Mouse (Mus musculus) lung, embryonic 14.5 days (tissue): ENCODE results near the gene Polr3gl. TPM values are rescaled to one million over a fixed set of nuclear protein-coding genes. Genes with fewer than 3 reads are reported as not detected.

ENCODE experiments used
- ATAC-seq: fragments of 200-750 bp; cut with Nextera tagmentation; 2 replicates; pipeline ENCODE4 v1.8.0; 2017; ENCODE audit warnings: mild to moderate bottlenecking, moderate TSS enrichment, moderate library complexity; ENCODE audit not compliant: insufficient read depth
- DNase-seq: peaks from one replicate; pipeline ENCODE4 v3.0.0-alpha.2; 2015
- H3K27ac ChIP-seq: fragments of 300-500 bp; sonication (generic); 2 replicates; pipeline ENCODE4 v1.5.1; 2014; ENCODE audit warnings: low read depth, mild to moderate bottlenecking, moderate library complexity
- H3K27me3 ChIP-seq: fragments of 300-500 bp; sonication (generic); 2 replicates; pipeline ENCODE4 v1.6.1; 2014; ENCODE audit warnings: low read length, control low read depth; ENCODE audit not compliant: insufficient read depth
- H3K36me3 ChIP-seq: fragments of 300-500 bp; sonication (generic); 2 replicates; pipeline ENCODE4 v1.6.1; 2014; ENCODE audit warnings: control low read depth; ENCODE audit not compliant: insufficient read depth
- H3K4me1 ChIP-seq: fragments of 300-500 bp; sonication (generic); 2 replicates; pipeline ENCODE4 v1.6.1; 2014; ENCODE audit warnings: antibody characterized with exemption, control low read depth; ENCODE audit not compliant: insufficient read depth
- H3K4me2 ChIP-seq: fragments of 300-500 bp; sonication (generic); 2 replicates; pipeline ENCODE4 v1.6.1; 2014; ENCODE audit warnings: mild to moderate bottlenecking
- H3K4me3 ChIP-seq: fragments of 300-500 bp; sonication (generic); 2 replicates; pipeline ENCODE4 v1.5.1; 2014; ENCODE audit warnings: low read depth, low read length
- H3K9ac ChIP-seq: fragments of 300-500 bp; sonication (generic); 2 replicates; pipeline ENCODE4 v1.6.1; 2014
- H3K9me3 ChIP-seq: fragments of 300-500 bp; sonication (generic); 2 replicates; pipeline ENCODE4 v1.6.1; 2016; ENCODE audit warnings: low read depth, low read length, control low read depth
- CTCF ChIP-seq: IDR thresholded peaks from 2 replicates; pipeline ENCODE4 v1.5.1; 2016; ENCODE audit warnings: antibody characterized with exemption, low read depth
- WGBS: fragments of 180-500 bp; shearing (Covaris S2); extraction: QIAGEN DNeasy Blood & Tissue Kit; methylation state at CpG from one replicate; pipeline ENCODE4 v1.1.7; 2014; 5-methylcytosine and 5-hydroxymethylcytosine counted together
- polyA plus RNA-seq: library from polyadenylated mRNA; unstranded; fragments of >200 nt; fragmentation: Nextera tagmentation; extraction: Ambion mirVana; gene quantifications from 2 replicates; pipeline ENCODE4 v1.2.1, GENCODE M21; 2014

Gene Polr3gl
- polyA plus RNA-seq, 1 experiment from 2014 or later = 22.9 TPM

DNA sequence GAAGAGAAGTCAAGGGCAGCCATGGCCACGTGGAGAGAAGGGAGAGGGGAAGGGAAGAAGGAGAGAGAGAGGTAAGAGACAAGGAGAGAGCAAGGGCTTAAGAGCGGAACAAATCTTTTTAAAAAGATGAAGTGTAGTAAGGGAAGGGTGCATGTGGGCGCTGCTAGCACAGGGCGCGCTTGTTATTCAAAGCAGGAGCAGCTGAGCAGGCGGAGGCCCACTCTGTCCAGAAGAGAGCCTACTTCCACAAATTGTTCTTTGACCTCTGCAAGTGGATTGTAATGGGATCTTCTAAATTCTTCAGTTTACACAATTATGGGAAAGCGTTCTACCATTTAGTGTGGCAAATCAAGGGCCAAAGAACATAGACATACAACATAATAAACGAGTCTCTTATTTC lies 25.4 kb downstream of the Polr3gl start:
- TF ChIP-seq CTCF = no peak
- no peak overlapping the region for H3K4me2 ChIP-seq
- peaks cover 4% of the 10 kb centered on the region; the same call in 1 of the 2 replicates for H3K4me1 ChIP-seq
- H3K4me3 ChIP-seq = no peak overlapping the region
- no peak overlapping the region for H3K9ac ChIP-seq
- no peak for ATAC-seq
- H3K27me3 ChIP-seq = no peaks in the 10 kb centered on the region
- 75% methylated on average over 8 of the region's 8 CpGs for WGBS
- peak overlapping the region; percentile 50; the same call in 1 of the 2 replicates for H3K27ac ChIP-seq
- H3K9me3 ChIP-seq = no peaks in the 10 kb centered on the region
- H3K36me3 ChIP-seq = no peaks in the 10 kb centered on the region
- no peak for DNase-seq

DNA sequence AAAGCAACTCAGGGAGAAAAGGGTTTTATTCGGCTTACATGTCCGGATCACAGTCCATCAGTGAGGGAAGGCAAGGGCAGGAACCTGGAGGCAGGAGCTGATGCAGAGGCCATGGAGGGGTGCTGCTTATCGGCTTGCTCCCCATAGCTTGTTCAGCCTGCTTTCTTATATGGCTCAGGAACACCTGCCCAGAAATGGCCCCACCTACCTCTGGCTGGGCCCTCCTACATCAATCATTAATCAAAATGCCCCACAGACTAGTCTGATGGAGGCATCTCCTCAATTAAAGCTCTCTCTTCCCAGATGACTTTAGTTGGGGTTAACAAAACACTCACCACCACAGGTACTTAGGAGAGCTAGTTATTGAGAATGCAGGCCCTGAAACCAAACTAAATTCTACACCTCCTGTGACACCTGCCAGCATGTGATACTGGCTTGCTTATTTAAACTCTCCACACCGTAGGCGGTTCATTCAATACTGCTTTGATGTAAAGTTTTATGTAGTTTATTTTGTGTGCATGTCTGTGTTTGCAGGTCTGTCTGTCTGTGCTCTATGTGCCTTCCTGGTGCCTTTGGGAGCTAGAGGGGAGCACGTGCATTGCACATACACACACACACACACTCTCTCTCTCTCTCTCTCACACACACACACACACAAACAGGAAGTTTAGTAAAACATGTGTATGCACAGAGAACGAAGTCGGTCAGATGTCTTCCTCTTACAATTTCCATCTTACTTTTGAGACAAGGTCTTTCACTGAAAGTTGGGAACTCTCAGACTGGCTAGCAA lies 27.1 kb downstream of the Polr3gl start:
- DNase-seq (no peak), ATAC-seq (no peak)
- WGBS = 70% methylated on average over 8 of the region's 8 CpGs
- no peak overlapping the region for H3K9ac ChIP-seq
- H3K27me3 ChIP-seq = no peaks in the 10 kb centered on the region
- H3K36me3 ChIP-seq = no peaks in the 10 kb centered on the region
- H3K4me2 ChIP-seq = no peak overlapping the region
- no peaks in the 10 kb centered on the region for H3K9me3 ChIP-seq
- no peak for TF ChIP-seq CTCF
- H3K4me1 ChIP-seq = peaks cover 8% of the 10 kb centered on the region; the same call in 1 of the 2 replicates
- H3K4me3 ChIP-seq = no peak overlapping the region
- H3K27ac ChIP-seq = no peak overlapping the region

DNA sequence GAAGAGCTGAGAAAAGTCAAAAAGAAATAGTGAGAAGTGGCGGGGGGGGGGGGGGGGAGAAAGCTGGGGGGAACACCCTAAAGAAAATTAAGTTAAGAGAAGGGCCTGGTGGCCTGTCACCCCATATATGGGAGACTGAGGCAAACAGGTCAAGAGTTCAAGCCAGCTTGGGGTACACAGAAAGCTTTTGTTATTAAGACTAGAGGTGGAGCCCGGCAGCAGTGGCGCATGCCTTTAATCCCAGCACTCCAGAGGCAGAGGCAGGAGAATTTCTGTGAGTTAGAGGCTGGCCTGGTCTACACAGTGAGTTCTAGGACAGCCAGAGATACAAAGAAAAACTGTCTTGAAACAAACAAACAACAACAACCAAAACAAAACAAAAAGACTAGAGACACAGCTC lies 28.9 kb downstream of the Polr3gl start:
- Histone ChIP-seq H3K4me2 (no peak overlapping the region), H3K27me3 (no peaks in the 10 kb centered on the region), H3K4me3 (no peak overlapping the region), H3K9me3 (no peaks in the 10 kb centered on the region), H3K36me3 (peaks cover 15% of the 10 kb centered on the region), H3K9ac (no peak overlapping the region), H3K4me1 (peaks cover 9% of the 10 kb centered on the region), H3K27ac (peak overlapping the region; percentile 81)
- no peak for DNase-seq
- 78% methylated on average over 2 of the region's 3 CpGs for WGBS
- ATAC-seq = no peak
- no peak for TF ChIP-seq CTCF

DNA sequence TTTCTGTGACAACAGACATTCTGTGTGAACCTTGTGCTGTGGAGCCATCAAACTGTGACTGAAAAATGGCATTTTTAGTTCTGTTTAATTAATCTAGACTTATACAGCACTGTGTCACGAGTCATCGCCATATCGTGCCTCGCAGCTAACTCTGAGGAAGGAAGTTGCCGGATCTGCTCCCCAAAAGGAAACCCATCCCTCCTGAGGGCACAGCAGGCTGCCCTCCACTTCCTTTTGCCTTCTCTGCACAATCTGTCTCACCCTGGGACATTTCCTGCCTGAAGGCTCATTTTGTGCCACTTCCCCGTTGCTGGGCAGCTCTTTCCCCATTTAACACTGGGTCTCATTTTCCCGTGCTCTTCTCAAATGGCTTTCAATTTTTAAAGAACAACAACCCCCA lies 29.3 kb downstream of the Polr3gl start:
- Histone ChIP-seq H3K9me3 (no peaks in the 10 kb centered on the region), H3K4me3 (no peak overlapping the region), H3K4me1 (peaks cover 13% of the 10 kb centered on the region), H3K36me3 (peaks cover 20% of the 10 kb centered on the region), H3K27ac (peak overlapping the region; percentile 81), H3K4me2 (peak overlapping the region; percentile 29; the same call in 1 of the 2 replicates), H3K27me3 (no peaks in the 10 kb centered on the region), H3K9ac (no peak overlapping the region)
- WGBS = 25% methylated on average over 7 of the region's 7 CpGs
- DNase-seq = peak; percentile 60
- TF ChIP-seq CTCF = no peak
- ATAC-seq = peak; percentile 23; the same call in 1 of the 2 replicates

DNA sequence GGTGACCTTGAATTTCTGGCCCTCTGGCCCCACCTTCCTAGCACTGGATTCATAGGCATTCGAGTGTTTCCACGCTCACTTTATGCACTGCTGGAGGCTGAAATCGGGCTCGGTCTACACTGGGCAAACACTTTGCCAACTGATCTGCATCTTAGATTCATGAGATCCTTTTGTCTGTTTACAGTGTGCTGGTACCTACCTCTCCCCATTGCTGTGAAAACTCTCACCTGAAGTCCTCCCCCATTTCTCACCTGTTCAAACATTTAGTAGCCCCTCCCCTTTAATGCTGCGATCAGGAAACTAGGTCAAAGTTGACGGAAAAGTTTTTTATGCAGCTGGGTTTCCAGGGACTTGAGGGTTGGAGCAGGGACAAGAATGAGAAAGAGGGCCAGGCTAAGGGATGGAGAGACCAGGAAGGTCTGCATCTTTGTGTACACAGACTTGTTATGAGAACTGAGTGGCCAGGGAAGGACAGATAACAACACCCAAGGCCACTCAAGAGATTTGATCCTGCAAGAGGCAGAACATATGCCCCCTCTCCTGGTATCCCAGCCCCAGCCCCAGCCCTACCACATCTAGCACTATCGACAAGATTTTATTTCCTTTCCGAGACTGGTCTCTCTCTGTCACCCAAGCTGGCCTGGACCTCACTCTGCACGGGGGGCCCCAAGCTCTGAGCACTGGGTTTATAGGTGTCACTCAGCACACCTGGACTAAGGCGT lies 29.9 kb downstream of the Polr3gl start:
- Histone ChIP-seq H3K4me3 (no peak overlapping the region), H3K36me3 (peaks cover 25% of the 10 kb centered on the region), H3K9ac (no peak overlapping the region), H3K9me3 (no peaks in the 10 kb centered on the region), H3K27ac (peak overlapping the region; percentile 81), H3K4me1 (peaks cover 16% of the 10 kb centered on the region), H3K27me3 (no peaks in the 10 kb centered on the region), H3K4me2 (peak overlapping the region; percentile 29; the same call in 1 of the 2 replicates)
- ATAC-seq (peak; percentile 69), DNase-seq (peak; percentile 70)
- WGBS = 37% methylated on average over 10 of the region's 10 CpGs
- TF ChIP-seq CTCF = no peak

DNA sequence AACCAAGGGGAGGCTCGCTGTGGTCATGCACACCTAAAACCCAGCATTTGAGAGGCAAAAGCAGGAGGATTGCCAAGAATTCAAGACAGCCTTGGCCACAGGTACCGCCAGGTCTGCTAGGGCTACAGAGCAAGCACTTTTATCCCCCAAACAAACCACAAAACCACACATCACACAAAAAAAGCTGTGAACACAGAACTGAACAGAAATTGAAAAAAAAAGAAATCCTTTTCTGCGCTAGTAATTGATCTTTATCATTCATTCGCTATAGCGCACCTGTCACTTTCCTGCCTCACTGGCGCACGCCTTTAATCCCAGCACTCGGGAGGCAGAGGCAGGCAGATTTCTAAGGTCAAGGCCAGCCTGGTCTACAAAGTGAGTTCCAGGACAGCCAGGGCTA lies 30.7 kb downstream of the Polr3gl start:
- ATAC-seq (no peak), DNase-seq (no peak)
- Histone ChIP-seq H3K9ac (no peak overlapping the region), H3K36me3 (peaks cover 25% of the 10 kb centered on the region), H3K4me2 (no peak overlapping the region), H3K9me3 (no peaks in the 10 kb centered on the region), H3K4me1 (peaks cover 16% of the 10 kb centered on the region), H3K27me3 (no peaks in the 10 kb centered on the region), H3K4me3 (no peak overlapping the region), H3K27ac (peak overlapping the region; percentile 81)
- 88% methylated on average over 8 of the region's 8 CpGs for WGBS
- no peak for TF ChIP-seq CTCF
